Mouse (Mus musculus): ENCODE measurements around the gene Srpx. TPM values are rescaled to one million over a fixed set of nuclear protein-coding genes. Genes with fewer than 3 reads are reported as not detected.

Gene Srpx
- 1 to 10 TPM; 4.9 to 5.3 TPM for total RNA-seq (2021)
- long read RNA-seq, experiment 1, partial matches to known transcripts: 0 of 2 reads
- long read RNA-seq, experiment 1, other reads (novel, unspliced or antisense): 0 of 2 reads
- long read RNA-seq, experiment 2, partial matches to known transcripts: 0 of 1 reads
- long read RNA-seq, experiment 2, other reads (novel, unspliced or antisense): 0 of 1 reads

DNA sequence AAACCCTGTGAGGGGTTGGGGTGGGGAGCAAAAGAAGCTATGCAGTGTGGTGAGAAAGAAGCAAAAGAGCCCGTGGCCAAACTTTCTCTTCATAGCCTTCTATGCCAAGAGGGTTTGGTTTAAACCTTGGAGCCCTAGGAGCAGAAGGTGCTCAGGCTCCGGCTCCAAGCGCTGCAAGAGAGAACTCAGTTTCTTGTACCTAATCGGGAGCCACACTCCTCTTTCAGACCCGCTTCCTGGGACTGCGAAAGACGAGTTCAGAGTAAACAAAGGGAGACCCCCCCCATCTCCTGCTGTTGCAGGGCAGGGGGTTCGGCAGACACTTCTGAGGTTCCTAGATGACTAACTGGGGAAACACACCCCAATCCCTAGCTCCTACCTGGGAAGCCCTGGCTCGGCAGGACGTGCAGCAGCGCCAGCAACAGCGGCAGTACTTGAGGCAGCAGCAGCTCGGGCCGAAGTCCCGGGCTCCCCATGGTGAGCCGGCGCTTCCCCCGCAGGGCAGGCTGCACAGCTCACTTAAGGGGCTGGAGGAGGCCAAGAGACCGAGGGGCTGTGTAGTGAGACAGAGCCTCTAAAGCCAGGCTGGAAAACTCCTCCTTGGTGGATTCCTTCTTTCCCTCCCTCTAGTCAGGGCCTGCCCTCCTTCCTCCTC is at the start of gene Srpx:
Gene Srpx (minus strand): TSS at position 645 of the 655 bp plus-strand sequence.
- peak within 1 kb of the TSS; percentile 56 for H3K27ac ChIP-seq
- H3K4me3 ChIP-seq: peak within 1 kb of the TSS; percentile 58
- no peak for DNase-seq
- intact Hi-C loops (cut with DNase I): no loop called here
- TF ChIP-seq CTCF (IDR thresholded peaks at IDR 0.05): no peak

DNA sequence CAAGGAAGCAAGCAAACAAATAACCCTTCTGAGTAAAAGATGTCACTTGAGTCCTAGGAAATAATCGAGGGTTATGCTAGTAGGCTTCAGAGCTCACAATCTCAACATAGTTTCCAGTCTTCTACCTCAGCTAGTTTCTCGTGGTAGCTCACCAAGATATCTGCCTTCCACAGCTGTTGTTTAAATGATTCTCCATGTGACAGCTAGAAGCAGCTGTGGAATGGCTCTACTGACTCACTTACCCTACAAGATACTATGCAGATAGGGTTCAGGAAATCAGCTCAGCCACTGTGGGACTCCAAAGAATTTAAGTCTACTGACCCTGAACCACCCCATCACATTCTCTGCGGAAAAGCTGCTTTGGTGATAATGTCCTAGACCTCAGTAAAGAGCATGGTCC is 34.9 kb upstream of the Srpx start:
- H3K27ac ChIP-seq: no peak overlapping the region
- DNase-seq: no peak
- no peak overlapping the region for H3K4me3 ChIP-seq
- intact Hi-C loops (cut with DNase I): no loop called here
- no peak for TF ChIP-seq CTCF (IDR thresholded peaks at IDR 0.05)

DNA sequence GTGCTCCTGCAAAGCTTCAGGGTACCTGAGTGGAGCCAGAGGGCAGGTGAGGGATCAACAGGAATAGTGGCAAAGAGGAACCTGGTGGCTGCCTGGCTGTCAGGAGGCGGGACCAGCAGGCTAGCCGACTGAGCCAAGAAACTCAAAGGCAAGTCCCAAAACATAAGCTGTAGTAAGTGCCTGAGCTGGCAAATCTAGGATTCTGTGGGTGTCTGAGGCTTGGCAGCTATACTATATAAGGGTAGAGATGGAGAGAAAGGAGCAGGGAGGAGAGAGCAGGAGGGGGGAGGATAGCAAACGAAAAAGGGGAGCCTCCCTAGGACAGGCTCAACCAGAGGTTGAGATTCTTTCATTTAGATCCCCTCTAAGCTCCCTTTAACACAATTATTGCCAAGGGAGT is 1.7 kb downstream of the Srpx start:
- intact Hi-C loops (cut with DNase I): no loop called here
- Histone ChIP-seq H3K27ac (no peak overlapping the region), H3K4me3 (peak overlapping the region; percentile 58)
- no peak for TF ChIP-seq CTCF (IDR thresholded peaks at IDR 0.05)
- no peak for DNase-seq

DNA sequence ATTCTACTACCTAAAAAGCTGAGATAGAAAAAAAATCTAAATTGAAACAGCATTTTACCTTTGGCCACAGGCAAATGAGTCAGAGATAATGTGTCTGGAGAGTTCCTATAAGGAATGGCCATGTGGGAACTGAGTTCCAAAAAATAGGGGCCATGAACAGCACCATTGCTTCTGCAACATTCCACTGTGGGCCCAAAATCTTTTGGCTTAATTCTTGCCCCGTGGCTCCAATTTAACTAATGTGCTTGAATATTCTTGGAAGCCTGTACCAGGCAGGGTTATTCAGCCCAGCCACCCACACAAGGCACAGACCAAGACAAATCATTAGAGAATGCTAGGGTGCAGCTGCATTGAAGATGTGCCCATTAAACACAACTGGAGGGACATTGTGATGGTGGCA is 6.8 kb downstream of the Srpx start:
- H3K4me3 ChIP-seq: no peak overlapping the region
- no peak for DNase-seq
- H3K27ac ChIP-seq: no peak overlapping the region
- TF ChIP-seq CTCF (IDR thresholded peaks at IDR 0.05): no peak
- intact Hi-C loops (cut with DNase I): no loop called here

DNA sequence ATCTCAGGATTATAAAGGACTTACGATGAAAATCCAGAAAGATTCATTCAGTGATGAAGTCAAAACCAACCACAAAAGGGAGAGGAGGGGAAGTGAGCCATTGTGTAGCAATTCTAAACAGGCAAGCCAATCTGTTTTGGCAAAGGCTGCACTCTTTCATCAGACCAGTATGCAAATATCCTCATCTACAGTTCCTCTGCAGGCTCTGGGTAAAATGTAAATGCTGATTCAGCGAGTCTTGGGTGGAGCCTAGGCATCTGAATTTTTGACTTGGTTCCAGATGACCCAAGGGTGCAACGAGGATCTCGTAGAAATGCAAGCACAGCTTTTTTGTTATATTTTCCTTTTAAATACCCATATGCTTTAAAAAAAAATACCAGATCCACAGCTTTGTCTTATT is 9.0 kb downstream of the Srpx start:
- intact Hi-C loops (cut with DNase I): no loop called here
- no peak for TF ChIP-seq CTCF (IDR thresholded peaks at IDR 0.05)
- Histone ChIP-seq H3K27ac (no peak overlapping the region), H3K4me3 (no peak overlapping the region)
- no peak for DNase-seq

DNA sequence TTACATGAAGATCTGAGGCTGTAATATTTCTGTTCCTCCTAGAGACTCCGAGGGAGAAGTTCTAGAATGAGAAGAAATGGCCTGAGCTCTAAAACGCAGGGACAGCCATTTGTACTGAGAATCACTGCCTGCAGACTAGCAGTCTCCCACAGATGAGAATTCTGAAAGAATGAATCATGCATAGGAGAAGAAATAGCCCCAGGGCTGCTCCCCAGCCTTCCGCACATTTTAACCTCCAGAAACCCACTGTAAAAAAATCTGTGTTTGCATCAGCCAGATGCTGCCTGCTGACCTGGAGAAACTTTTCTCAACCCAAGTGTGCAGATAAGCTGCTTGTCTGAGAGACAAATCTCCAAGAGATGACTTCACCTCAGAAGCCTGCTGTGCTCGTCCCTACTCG is 12.0 kb downstream of the Srpx start:
- no peak overlapping the region for H3K27ac ChIP-seq
- H3K4me3 ChIP-seq: no peak overlapping the region
- intact Hi-C loops (cut with DNase I): no loop called here
- no peak for TF ChIP-seq CTCF (IDR thresholded peaks at IDR 0.05)
- no peak for DNase-seq

DNA sequence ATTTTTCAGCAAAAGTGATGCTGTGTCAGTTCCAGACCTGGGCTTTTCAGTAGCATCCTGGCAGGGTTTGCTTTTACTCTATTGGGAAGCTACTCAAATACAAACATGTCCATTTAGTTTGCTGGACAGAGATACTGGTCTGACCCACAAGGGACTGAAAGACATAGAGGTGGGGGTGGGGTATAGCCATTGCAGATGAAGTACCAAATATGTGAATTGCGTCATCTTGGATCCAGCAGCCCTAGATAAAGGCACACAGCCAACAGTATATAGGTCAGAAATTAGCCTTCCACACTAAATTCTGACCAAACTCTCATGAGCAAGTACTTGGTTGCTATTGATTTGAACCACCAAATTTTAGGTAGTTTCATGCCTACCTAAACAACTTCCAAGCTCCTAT is 14.8 kb downstream of the Srpx start:
- intact Hi-C loops (cut with DNase I): no loop called here

DNA sequence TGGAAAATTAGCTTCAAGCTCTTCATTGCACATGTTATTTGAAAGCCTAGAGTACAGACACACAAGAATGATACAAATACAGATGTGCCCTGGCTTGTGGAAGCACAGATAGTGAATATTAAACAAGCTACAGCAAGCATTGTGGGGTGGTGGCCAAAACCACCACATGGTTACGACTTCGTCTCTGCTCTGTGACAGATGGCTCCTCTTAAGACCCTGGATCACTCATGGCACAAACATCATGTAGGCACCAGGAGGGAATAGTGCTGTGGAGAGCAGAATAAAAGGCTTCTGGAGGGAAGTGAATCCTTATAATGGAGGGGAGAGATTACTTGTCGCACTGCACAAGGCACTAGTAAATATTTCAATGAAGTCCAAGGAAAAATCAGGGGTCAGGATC is 21.7 kb downstream of the Srpx start:
- no peak for DNase-seq
- no peak for TF ChIP-seq CTCF (IDR thresholded peaks at IDR 0.05)
- intact Hi-C loops (cut with DNase I): no loop called here
- H3K27ac ChIP-seq: no peak overlapping the region
- H3K4me3 ChIP-seq: no peak overlapping the region

More for the DNA sequence above, 14.8 kb downstream of the Srpx start:
- H3K4me3 ChIP-seq: no peak overlapping the region
- no peak overlapping the region for H3K27ac ChIP-seq
- no peak for DNase-seq
- TF ChIP-seq CTCF (IDR thresholded peaks at IDR 0.05): no peak

DNA sequence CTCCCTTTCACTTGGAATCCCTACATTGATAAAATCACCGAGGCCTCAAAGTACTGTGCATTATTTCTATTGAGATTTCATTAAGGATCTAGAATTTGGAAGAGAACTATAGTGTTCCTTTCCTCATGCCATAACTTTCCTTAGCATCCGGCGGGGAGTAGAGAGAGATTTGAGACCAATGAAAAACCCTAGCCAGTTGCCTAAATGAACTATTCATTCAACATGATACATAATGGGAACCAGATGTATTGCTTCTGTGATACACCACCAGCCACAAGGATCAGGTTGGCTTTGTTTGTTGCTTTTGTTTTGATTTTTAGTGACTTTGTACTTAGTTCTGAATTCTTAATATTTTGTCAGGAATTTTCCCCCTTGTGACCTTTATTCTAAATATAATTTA is 37.1 kb downstream of the Srpx start:
- Histone ChIP-seq H3K4me3 (no peak overlapping the region), H3K27ac (no peak overlapping the region)
- no peak for TF ChIP-seq CTCF (IDR thresholded peaks at IDR 0.05)
- intact Hi-C loops (cut with DNase I): no loop called here
- no peak for DNase-seq

DNA sequence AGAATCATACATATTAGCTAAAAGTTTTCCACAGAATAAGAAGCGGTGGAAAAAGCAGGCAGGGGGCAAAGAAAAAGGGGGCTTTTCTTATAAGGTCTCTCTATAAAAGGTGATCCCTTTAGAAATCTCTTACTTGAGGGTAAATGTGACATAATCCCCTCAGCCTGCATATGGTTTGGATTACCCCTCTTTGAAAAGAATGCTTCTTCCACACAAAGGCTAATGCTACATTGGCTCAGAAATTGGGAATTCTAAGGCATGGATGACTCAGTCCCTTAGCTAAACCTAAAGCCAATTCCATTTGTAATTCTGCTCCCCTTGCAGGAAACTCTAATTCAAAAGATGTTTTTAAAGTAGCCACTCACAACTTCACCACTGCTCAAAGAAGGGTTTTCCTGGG is 37.5 kb downstream of the Srpx start:
- no peak for TF ChIP-seq CTCF (IDR thresholded peaks at IDR 0.05)
- intact Hi-C loops (cut with DNase I): no loop called here
- Histone ChIP-seq H3K4me3 (no peak overlapping the region), H3K27ac (no peak overlapping the region)
- DNase-seq: no peak

DNA sequence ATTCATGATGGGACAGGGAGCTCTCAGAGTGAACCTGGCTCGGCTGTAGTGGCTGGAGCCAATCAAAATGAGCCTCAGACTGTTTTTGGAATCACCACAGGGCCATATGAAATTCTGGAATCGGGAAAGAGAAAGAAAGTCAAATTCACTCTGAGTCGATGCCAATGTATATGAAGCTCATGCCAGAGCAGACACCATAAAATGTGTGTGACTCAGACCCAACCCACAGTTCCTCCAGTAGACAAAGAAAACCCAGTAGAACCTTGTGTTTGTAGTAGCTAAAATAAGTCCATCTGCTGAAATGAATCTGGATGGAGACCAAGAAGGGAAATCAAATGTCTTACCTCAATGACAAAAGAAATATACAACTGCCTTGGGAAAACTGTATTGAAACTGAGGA is 43.5 kb downstream of the Srpx start:
- TF ChIP-seq CTCF (IDR thresholded peaks at IDR 0.05): no peak
- no peak overlapping the region for H3K27ac ChIP-seq
- no peak overlapping the region for H3K4me3 ChIP-seq
- intact Hi-C loops (cut with DNase I): no loop called here
- no peak for DNase-seq

DNA sequence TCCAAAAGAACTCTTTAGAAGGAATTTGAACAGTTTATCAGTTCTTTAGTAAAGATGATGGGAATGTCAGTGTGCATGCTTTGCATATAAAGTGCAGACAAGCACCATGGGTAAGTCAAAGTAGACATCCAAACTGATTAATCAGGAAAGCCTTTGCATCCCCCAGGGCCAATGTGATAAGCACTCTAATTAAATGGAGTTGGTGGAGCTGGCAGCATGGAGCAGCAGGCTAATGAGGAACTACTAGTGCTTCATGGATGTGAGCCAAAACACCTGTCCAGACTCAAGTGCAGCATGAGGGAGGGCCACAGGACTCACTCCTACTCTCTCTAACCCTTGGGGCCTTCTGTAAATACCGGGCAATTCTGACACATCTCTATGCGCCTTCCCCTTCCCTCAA is 46.0 kb downstream of the Srpx start:
- DNase-seq: no peak
- no peak overlapping the region for H3K27ac ChIP-seq
- no peak overlapping the region for H3K4me3 ChIP-seq
- TF ChIP-seq CTCF (IDR thresholded peaks at IDR 0.05): no peak
- intact Hi-C loops (cut with DNase I): no loop called here

DNA sequence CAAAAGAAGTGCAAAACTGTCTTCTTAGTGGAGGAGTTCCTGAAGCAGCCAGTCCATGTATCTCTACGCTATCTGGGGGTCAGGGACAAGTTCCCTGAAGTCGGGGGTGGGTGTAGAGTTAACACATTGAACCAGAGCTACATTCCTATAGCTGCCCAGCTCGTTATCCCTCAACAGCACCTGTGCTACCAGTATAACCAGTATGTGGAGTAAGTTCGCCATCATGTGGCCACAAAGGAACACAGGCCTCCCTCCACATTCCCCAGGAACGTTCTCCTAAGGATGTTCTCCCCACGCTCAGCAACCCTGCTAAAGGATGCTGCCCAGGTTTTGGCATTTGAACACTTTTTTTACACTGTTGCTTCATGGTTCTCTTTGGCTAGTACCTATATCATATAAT is 46.8 kb downstream of the Srpx start:
- intact Hi-C loops (cut with DNase I): no loop called here
- TF ChIP-seq CTCF (IDR thresholded peaks at IDR 0.05): peak; percentile 52
- Histone ChIP-seq H3K4me3 (no peak overlapping the region), H3K27ac (no peak overlapping the region)
- DNase-seq: no peak

DNA sequence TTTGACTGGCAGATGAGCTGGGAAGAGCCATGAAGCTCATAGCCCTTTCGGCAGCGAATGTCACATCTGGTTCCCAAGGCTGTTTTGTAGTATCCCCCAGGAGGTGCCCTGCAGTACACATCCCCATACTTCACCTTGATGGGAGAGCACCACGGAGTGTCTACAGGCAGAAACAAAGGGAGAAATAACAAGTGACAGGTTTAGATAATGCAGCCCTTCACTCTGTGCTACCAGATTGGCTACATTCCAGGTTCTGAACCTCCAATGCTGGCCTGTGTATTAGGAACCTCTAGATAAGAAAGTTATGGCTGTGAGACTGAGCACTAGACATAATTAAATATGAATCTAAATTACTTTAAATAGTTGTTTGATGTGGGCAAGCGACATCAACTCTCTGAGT is 48.1 kb downstream of the Srpx start:
- TF ChIP-seq CTCF (IDR thresholded peaks at IDR 0.05): no peak
- intact Hi-C loops (cut with DNase I): no loop called here
- Histone ChIP-seq H3K27ac (no peak overlapping the region), H3K4me3 (no peak overlapping the region)
- no peak for DNase-seq
